Mouse (Mus musculus): ENCODE data around the gene Cbarp.

GRCm38 (mm10) chr10:80188453-80189024 lies 47.9 kb upstream of the Cbarp start:
- TF ChIP-seq CTCF (conservative IDR thresholded peaks at IDR 0.05 in 1 of 2, IDR thresholded peaks at IDR 0.05 in 1 of 2; ENCODE audit: low read depth in 2 of 2, low read length in 2 of 2) = no peak
- TF ChIP-seq EP300 (IDR thresholded peaks at IDR 0.05; ENCODE audit: low read length) = no peak
- TF ChIP-seq BHLHE40 (IDR thresholded peaks at IDR 0.05; ENCODE audit: low read depth, low read length) = no peak
